Mouse (Mus musculus): ENCODE results near the gene Sirt7. TPM values are rescaled to one million over a fixed set of nuclear protein-coding genes. Genes with fewer than 3 reads are reported as not detected.

Gene Sirt7
- total and polyA plus RNA-seq, 3 experiments, result 74.4 to 91.3 (median 75.2) TPM

- dilution Hi-C loops (cut with MboI; ENCODE audit: extremely low pct_ligation_motif_present, extremely low pct_unique_long_range_greater_than_20kb, low sequenced_read_pairs), result no loop called here
- Histone ChIP-seq H3K4me2 (ENCODE audit: insufficient read depth, low read depth, poor library complexity, severe bottlenecking) (peak overlapping the region; percentile 87), H3K27me3 (replicated peaks) (no peaks in the 10 kb centered on the region), H3K36me3 (replicated peaks in 1 of 2; ENCODE audit: control insufficient read depth in 1 of 2, insufficient read depth in 1 of 2, low read length in 1 of 2) (peaks cover 22 to 32% of the 10 kb centered on the region in 2 experiments), H3K4me3 (replicated peaks in 1 of 3; ENCODE audit: low read depth in 2 of 3, low read length in 2 of 3, poor library complexity in 1 of 3) (peak overlapping the region; percentile 12 to 83 (median 74)), H3K9ac (ENCODE audit: insufficient read depth, low read depth) (peak overlapping the region; percentile 96), H3K4me1 (ENCODE audit: control insufficient read depth in 1 of 2, insufficient read depth in 2 of 2) (peaks cover 38 to 69% of the 10 kb centered on the region in 2 experiments), H3K79me2 (replicated peaks; ENCODE audit: control insufficient read depth, extremely low read depth, insufficient read depth, poor library complexity, severe bottlenecking) (peaks cover 39% of the 10 kb centered on the region), H3K9me3 (replicated peaks; ENCODE audit: low read length) (no peaks in the 10 kb centered on the region), H3K27ac (ENCODE audit: insufficient read depth, low read depth) (peak overlapping the region; percentile 74)
- in situ Hi-C loops (cut with MboI; ENCODE audit: low pct_ligation_motif_present, low pct_unique_long_range_greater_than_20kb, low sequenced_read_pairs), result no loop called here
- TF ChIP-seq SIN3A (IDR thresholded peaks at IDR 0.05; ENCODE audit: low read length) (0 out of 2 replicates have a peak, but pooled peaks have one; percentile 10), RCOR1 (conservative IDR thresholded peaks at IDR 0.05; ENCODE audit: low read depth, low read length) (no peak), POLR2AphosphoS2 (IDR thresholded peaks at IDR 0.05; ENCODE audit: low read depth, low read length) (no peak), UBTF (IDR thresholded peaks at IDR 0.05; ENCODE audit: low read depth, low read length) (0 out of 2 replicates have a peak, but pooled peaks have one; percentile 33)
- no peak for DNase-seq (ENCODE audit: extremely low read depth)
Measured at GRCm38 (mm10) chr11:120630401-120630871, 5.4 kb upstream of the Sirt7 start.

DNA sequence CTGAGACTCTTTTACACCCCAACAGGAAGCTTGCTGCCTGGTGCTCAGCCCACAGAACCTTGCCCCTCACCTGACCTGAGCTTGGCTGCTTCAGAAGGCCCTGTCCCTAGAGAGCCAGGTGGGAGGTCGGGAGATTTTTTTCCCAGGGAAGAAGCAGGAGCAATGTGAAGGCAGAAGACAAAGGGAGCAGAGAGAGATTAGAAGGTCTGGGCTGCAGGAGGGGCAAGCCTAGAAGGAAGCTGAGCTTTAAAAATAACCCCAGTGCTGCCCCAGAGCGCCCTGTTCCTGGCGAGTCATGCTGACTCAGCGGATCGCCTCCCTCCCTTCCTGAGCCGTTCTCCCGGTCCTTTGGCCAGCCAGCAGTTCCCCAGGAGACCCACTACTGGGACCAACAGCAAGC, 4.9 kb upstream of the Sirt7 start:
- in situ Hi-C loops (cut with MboI; ENCODE audit: low pct_ligation_motif_present, low pct_unique_long_range_greater_than_20kb, low sequenced_read_pairs), result loop anchor here (10.0 kb wide), 1 partner anchor 55 kb away; no protein-coding TSS in a partner anchor
- Histone ChIP-seq H3K4me3 (replicated peaks in 1 of 3; ENCODE audit: low read depth in 2 of 3, low read length in 2 of 3, poor library complexity in 1 of 3) (peak overlapping the region; percentile 12 to 74 (median 20)), H3K79me2 (replicated peaks; ENCODE audit: control insufficient read depth, extremely low read depth, insufficient read depth, poor library complexity, severe bottlenecking) (peaks cover 39% of the 10 kb centered on the region), H3K27me3 (replicated peaks) (no peaks in the 10 kb centered on the region), H3K9me3 (replicated peaks; ENCODE audit: low read length) (no peaks in the 10 kb centered on the region), H3K36me3 (replicated peaks in 1 of 2; ENCODE audit: control insufficient read depth in 1 of 2, insufficient read depth in 1 of 2, low read length in 1 of 2) (peaks cover 22 to 34% of the 10 kb centered on the region in 2 experiments), H3K4me1 (ENCODE audit: control insufficient read depth in 1 of 2, insufficient read depth in 2 of 2) (peaks cover 42 to 73% of the 10 kb centered on the region in 2 experiments), H3K4me2 (ENCODE audit: insufficient read depth, low read depth, poor library complexity, severe bottlenecking) (peak overlapping the region; percentile 87), H3K9ac (ENCODE audit: insufficient read depth, low read depth) (peak overlapping the region; percentile 96), H3K27ac (ENCODE audit: insufficient read depth, low read depth) (peak overlapping the region; percentile 74)
- DNase-seq (ENCODE audit: extremely low read depth), result no peak
- dilution Hi-C loops (cut with MboI; ENCODE audit: extremely low pct_ligation_motif_present, extremely low pct_unique_long_range_greater_than_20kb, low sequenced_read_pairs), result no loop called here
- TF ChIP-seq USF1 (IDR thresholded peaks at IDR 0.05; ENCODE audit: low read depth, low read length), result no peak
- TF ChIP-seq JUN (IDR thresholded peaks at IDR 0.05; ENCODE audit: insufficient read depth, low read depth, low read length), result no peak
- no peak for TF ChIP-seq POLR2A (IDR thresholded peaks at IDR 0.05; ENCODE audit: low read depth, low read length)
- no peak for TF ChIP-seq SMC3 (IDR thresholded peaks at IDR 0.05; ENCODE audit: low read depth, low read length)
- TF ChIP-seq SIN3A (IDR thresholded peaks at IDR 0.05; ENCODE audit: low read length), result peak; percentile 35; the same call in 1 of the 2 replicates
- 0 out of 2 replicates have a peak, but pooled peaks have one; percentile 20 for TF ChIP-seq MXI1 (IDR thresholded peaks at IDR 0.05; ENCODE audit: low read depth, low read length)
- no peak for TF ChIP-seq GABPA (IDR thresholded peaks at IDR 0.05; ENCODE audit: insufficient replicate concordance, low read depth, low read length)
- 0 out of 2 replicates have a peak, but pooled peaks have one; percentile 14 for TF ChIP-seq ELF1 (IDR thresholded peaks at IDR 0.05; ENCODE audit: low read depth, low read length)
- peak; percentile 98 for TF ChIP-seq MAFK (IDR thresholded peaks at IDR 0.05; ENCODE audit: insufficient replicate concordance, low read length)
- TF ChIP-seq BHLHE40 (IDR thresholded peaks at IDR 0.05; ENCODE audit: low read depth, low read length), result 0 out of 2 replicates have a peak, but pooled peaks have one; percentile 16
- no peak for TF ChIP-seq NELFE (IDR thresholded peaks at IDR 0.05; ENCODE audit: low read depth, low read length)
- no peak for TF ChIP-seq MYC (IDR thresholded peaks at IDR 0.05; ENCODE audit: low read depth, low read length)
- TF ChIP-seq CTCF (conservative IDR thresholded peaks at IDR 0.05 in 1 of 2, IDR thresholded peaks at IDR 0.05 in 1 of 2; ENCODE audit: low read depth in 2 of 2, low read length in 2 of 2), result no peak
- no peak for TF ChIP-seq NRF1 (IDR thresholded peaks at IDR 0.05; ENCODE audit: low read depth, low read length)
- no peak for TF ChIP-seq PAX5 (IDR thresholded peaks at IDR 0.05; ENCODE audit: low read length)

Data from CH12.LX (cell line).